Mouse (Mus musculus): ENCODE results near the gene Tnf. TPM values are rescaled to one million over a fixed set of nuclear protein-coding genes. Genes with fewer than 3 reads are reported as not detected.

Tnf gene
- polyA plus RNA-seq, 1 experiment from 2014 or later = not detected

- peaks cover 52% of the 10 kb centered on the region for H3K36me3 ChIP-seq (ENCODE audit: control insufficient read depth, insufficient read depth, low read length)
- peak overlapping the region; percentile 95 for H3K4me2 ChIP-seq (ENCODE audit: low read length)
- H3K9ac ChIP-seq (replicated peaks; ENCODE audit: low read length) = peak overlapping the region; percentile 98
- H3K4me3 ChIP-seq (replicated peaks; ENCODE audit: low read depth, low read length) = peak overlapping the region; percentile 71
- ATAC-seq (ENCODE audit: low FRiP score, low TSS enrichment) = no peak
- 1% methylated on average over 16 of the region's 16 CpGs for WGBS
- DNase-seq = peak; percentile 70
- H3K9me3 ChIP-seq (ENCODE audit: control insufficient read depth, low read length) = no peaks in the 10 kb centered on the region
- peak overlapping the region; percentile 97 for H3K27ac ChIP-seq (replicated peaks; ENCODE audit: low read depth, low read length)
- H3K27me3 ChIP-seq (ENCODE audit: control insufficient read depth, insufficient read depth, low read length) = no peaks in the 10 kb centered on the region
- peaks cover 35% of the 10 kb centered on the region for H3K4me1 ChIP-seq (ENCODE audit: control insufficient read depth, insufficient read depth, low read length)
Measured at GRCm38 (mm10) chr17:35243086-35243485, 41.3 kb upstream of the Tnf start.

GRCm38 (mm10) chr17:35242015-35242941, 40.5 kb upstream of the Tnf start:
- ATAC-seq (ENCODE audit: low FRiP score, low TSS enrichment) = peak; percentile 47
- peaks cover 35% of the 10 kb centered on the region for H3K4me1 ChIP-seq (ENCODE audit: control insufficient read depth, insufficient read depth, low read length)

GRCm38 (mm10) chr17:35241305-35242014, 39.7 kb upstream of the Tnf start, which contains the start of gene Ddx39b:
TSS of gene Ddx39b (plus strand) at chr17:35241746.
- peak within 1 kb of the TSS; percentile 71 for H3K4me3 ChIP-seq (replicated peaks; ENCODE audit: low read depth, low read length)
- peaks cover 40% of the 10 kb centered on the region for H3K4me1 ChIP-seq (ENCODE audit: control insufficient read depth, insufficient read depth, low read length)
- H3K4me2 ChIP-seq (ENCODE audit: low read length) = peak within 1 kb of the TSS; percentile 95
- DNase-seq (peak; percentile 98), ATAC-seq (ENCODE audit: low FRiP score, low TSS enrichment) (peak; percentile 91)
- under 1% methylated on average over 69 of the region's 69 CpGs for WGBS
- no peaks in the 10 kb centered on the region for H3K27me3 ChIP-seq (ENCODE audit: control insufficient read depth, insufficient read depth, low read length)
- H3K9ac ChIP-seq (replicated peaks; ENCODE audit: low read length) = peak within 1 kb of the TSS; percentile 98
- H3K9me3 ChIP-seq (ENCODE audit: control insufficient read depth, low read length) = no peaks in the 10 kb centered on the region
- peaks cover 36% of the 10 kb centered on the region for H3K36me3 ChIP-seq (ENCODE audit: control insufficient read depth, insufficient read depth, low read length)
- H3K27ac ChIP-seq (replicated peaks; ENCODE audit: low read depth, low read length) = peak within 1 kb of the TSS; percentile 97

More at GRCm38 (mm10) chr17:35242015-35242941, 40.5 kb upstream of the Tnf start:
- Histone ChIP-seq H3K9ac (replicated peaks; ENCODE audit: low read length) (peak overlapping the region; percentile 98), H3K27ac (replicated peaks; ENCODE audit: low read depth, low read length) (peak overlapping the region; percentile 97), H3K9me3 (ENCODE audit: control insufficient read depth, low read length) (no peaks in the 10 kb centered on the region), H3K4me3 (replicated peaks; ENCODE audit: low read depth, low read length) (peak overlapping the region; percentile 71), H3K36me3 (ENCODE audit: control insufficient read depth, insufficient read depth, low read length) (peaks cover 44% of the 10 kb centered on the region), H3K27me3 (ENCODE audit: control insufficient read depth, insufficient read depth, low read length) (no peaks in the 10 kb centered on the region), H3K4me2 (ENCODE audit: low read length) (peak overlapping the region; percentile 95)
- under 1% methylated on average over 55 of the region's 55 CpGs for WGBS
- DNase-seq = peak; percentile 78

GRCm38 (mm10) chr17:35240384-35241304, 38.8 kb upstream of the Tnf start:
- Histone ChIP-seq H3K9me3 (ENCODE audit: control insufficient read depth, low read length) (no peaks in the 10 kb centered on the region), H3K4me2 (ENCODE audit: low read length) (peak overlapping the region; percentile 95), H3K4me1 (ENCODE audit: control insufficient read depth, insufficient read depth, low read length) (peaks cover 37% of the 10 kb centered on the region), H3K27ac (replicated peaks; ENCODE audit: low read depth, low read length) (peak overlapping the region; percentile 97), H3K4me3 (replicated peaks; ENCODE audit: low read depth, low read length) (peak overlapping the region; percentile 71), H3K36me3 (ENCODE audit: control insufficient read depth, insufficient read depth, low read length) (peaks cover 28% of the 10 kb centered on the region), H3K9ac (replicated peaks; ENCODE audit: low read length) (peak overlapping the region; percentile 7), H3K27me3 (ENCODE audit: control insufficient read depth, insufficient read depth, low read length) (no peaks in the 10 kb centered on the region)
- DNase-seq (no peak), ATAC-seq (ENCODE audit: low FRiP score, low TSS enrichment) (no peak)
- WGBS = 28% methylated on average over 12 of the region's 12 CpGs

- peaks cover 19% of the 10 kb centered on the region for H3K36me3 ChIP-seq (ENCODE audit: control insufficient read depth, insufficient read depth, low read length)
- no peak overlapping the region for H3K9ac ChIP-seq (replicated peaks; ENCODE audit: low read length)
- no peak overlapping the region for H3K27ac ChIP-seq (replicated peaks; ENCODE audit: low read depth, low read length)
- H3K4me3 ChIP-seq (replicated peaks; ENCODE audit: low read depth, low read length) = no peak overlapping the region
- no peak overlapping the region for H3K4me2 ChIP-seq (ENCODE audit: low read length)
- no peaks in the 10 kb centered on the region for H3K9me3 ChIP-seq (ENCODE audit: control insufficient read depth, low read length)
- DNase-seq (no peak), ATAC-seq (ENCODE audit: low FRiP score, low TSS enrichment) (no peak)
- no peaks in the 10 kb centered on the region for H3K27me3 ChIP-seq (ENCODE audit: control insufficient read depth, insufficient read depth, low read length)
- H3K4me1 ChIP-seq (ENCODE audit: control insufficient read depth, insufficient read depth, low read length) = peaks cover 31% of the 10 kb centered on the region
- WGBS = 81% methylated on average over 5 of the region's 5 CpGs
Measured at GRCm38 (mm10) chr17:35239700-35240099, 37.9 kb upstream of the Tnf start.

- DNase-seq (no peak), ATAC-seq (ENCODE audit: low FRiP score, low TSS enrichment) (no peak)
- no peaks in the 10 kb centered on the region for H3K9me3 ChIP-seq (ENCODE audit: control insufficient read depth, low read length)
- peak overlapping the region; percentile 88; the same call in 1 of the 2 replicates for H3K27ac ChIP-seq (replicated peaks; ENCODE audit: low read depth, low read length)
- H3K27me3 ChIP-seq (ENCODE audit: control insufficient read depth, insufficient read depth, low read length) = no peaks in the 10 kb centered on the region
- H3K4me3 ChIP-seq (replicated peaks; ENCODE audit: low read depth, low read length) = 0 out of 2 replicates have a peak overlapping the region, but pooled peaks have one; percentile 4
- H3K36me3 ChIP-seq (ENCODE audit: control insufficient read depth, insufficient read depth, low read length) = peaks cover 6% of the 10 kb centered on the region; the same call in 1 of the 2 replicates
- 0 out of 2 replicates have a peak overlapping the region, but pooled peaks have one; percentile 12 for H3K9ac ChIP-seq (replicated peaks; ENCODE audit: low read length)
- 86% methylated on average over 12 of the region's 12 CpGs for WGBS
- H3K4me2 ChIP-seq (ENCODE audit: low read length) = peak overlapping the region; percentile 91
- H3K4me1 ChIP-seq (ENCODE audit: control insufficient read depth, insufficient read depth, low read length) = peaks cover 22% of the 10 kb centered on the region
Measured at GRCm38 (mm10) chr17:35237504-35237903, 35.7 kb upstream of the Tnf start.

- Histone ChIP-seq H3K4me2 (ENCODE audit: low read length) (peak overlapping the region; percentile 91), H3K36me3 (ENCODE audit: control insufficient read depth, insufficient read depth, low read length) (peaks cover 6% of the 10 kb centered on the region; the same call in 1 of the 2 replicates), H3K9me3 (ENCODE audit: control insufficient read depth, low read length) (no peaks in the 10 kb centered on the region), H3K4me3 (replicated peaks; ENCODE audit: low read depth, low read length) (peak overlapping the region; percentile 52), H3K27me3 (ENCODE audit: control insufficient read depth, insufficient read depth, low read length) (no peaks in the 10 kb centered on the region), H3K27ac (replicated peaks; ENCODE audit: low read depth, low read length) (peak overlapping the region; percentile 88), H3K9ac (replicated peaks; ENCODE audit: low read length) (peak overlapping the region; percentile 74), H3K4me1 (ENCODE audit: control insufficient read depth, insufficient read depth, low read length) (peaks cover 22% of the 10 kb centered on the region)
- DNase-seq = no peak
- WGBS = 75% methylated on average over 9 of the region's 9 CpGs
- no peak for ATAC-seq (ENCODE audit: low FRiP score, low TSS enrichment)
Measured at GRCm38 (mm10) chr17:35236996-35237395, 35.2 kb upstream of the Tnf start.

- Histone ChIP-seq H3K27ac (replicated peaks; ENCODE audit: low read depth, low read length) (peak overlapping the region; percentile 88), H3K4me2 (ENCODE audit: low read length) (peak overlapping the region; percentile 91), H3K9ac (replicated peaks; ENCODE audit: low read length) (peak overlapping the region; percentile 74), H3K4me3 (replicated peaks; ENCODE audit: low read depth, low read length) (peak overlapping the region; percentile 52), H3K9me3 (ENCODE audit: control insufficient read depth, low read length) (no peaks in the 10 kb centered on the region), H3K36me3 (ENCODE audit: control insufficient read depth, insufficient read depth, low read length) (peaks cover 7% of the 10 kb centered on the region; the same call in 1 of the 2 replicates), H3K4me1 (ENCODE audit: control insufficient read depth, insufficient read depth, low read length) (peaks cover 22% of the 10 kb centered on the region), H3K27me3 (ENCODE audit: control insufficient read depth, insufficient read depth, low read length) (no peaks in the 10 kb centered on the region)
- ATAC-seq (ENCODE audit: low FRiP score, low TSS enrichment) (peak; percentile 76), DNase-seq (peak; percentile 96)
- WGBS = under 1% methylated on average over 18 of the region's 18 CpGs
Measured at GRCm38 (mm10) chr17:35236390-35236746, 34.6 kb upstream of the Tnf start.
